Comparison of ENCODE assay signal across 11 mouse cellular contexts in genomic region chr1:91415311-91415710, GRCm38 (mm10). TPM values are rescaled to one million over a fixed set of nuclear protein-coding genes. Genes with fewer than 3 reads are reported as not detected.
DNase-seq lines count a peak whose midpoint lies in the region; ATAC-seq and TF ChIP-seq lines count a peak whose summit lies in the region.
"Had no signal": no experiment of that assay in that cellular context is flagged by ENCODE, and none has a peak within 500 bp of the region (broad histone marks: within the 10 kb centered on the region; RNA-seq: fewer than 3 reads in every experiment).

No protein-coding gene starts in this region.

- H3K9me3 ChIP-seq in heart, embryonic 12.5 days (replicated peaks), result no peaks in the 10 kb centered on the region
- H3K9me3 ChIP-seq in forebrain, postnatal 0 days (ENCODE audit: low read length), result no peaks in the 10 kb centered on the region
- no peaks in the 10 kb centered on the region for H3K9me3 ChIP-seq in midbrain, embryonic 13.5 days
- H3K9me3 ChIP-seq: megakaryocyte, embryonic 14.5 days had no signal

- TF ChIP-seq POLR2A in bone marrow, adult 2 months (IDR thresholded peaks at IDR 0.05; ENCODE audit: borderline replicate concordance, control insufficient read depth, low read depth, low read length), result no peak

- H3K4me3 ChIP-seq in heart, embryonic 12.5 days, result no peak overlapping the region
- no peak overlapping the region for H3K4me3 ChIP-seq in bone marrow, adult 2 months (replicated peaks; ENCODE audit: control insufficient read depth, low read depth, low read length)
- H3K4me3 ChIP-seq in forebrain, postnatal 0 days (ENCODE audit: low read depth, low read length), result no peak overlapping the region
- H3K4me3 ChIP-seq in midbrain, embryonic 13.5 days (replicated peaks), result no peak overlapping the region

- no peaks in the 10 kb centered on the region for H3K27me3 ChIP-seq in heart, embryonic 12.5 days (replicated peaks)
- no peaks in the 10 kb centered on the region for H3K27me3 ChIP-seq in forebrain, postnatal 0 days (ENCODE audit: insufficient read depth, low read length)
- no peaks in the 10 kb centered on the region for H3K27me3 ChIP-seq in midbrain, embryonic 13.5 days
- H3K27me3 ChIP-seq: megakaryocyte, embryonic 14.5 days had no signal

- DNase-seq in heart, adult 8-10 months (ENCODE audit: low spot score), result no peak
- DNase-seq in forebrain, postnatal 0 days, result no peak
- no peak for DNase-seq in ovary, postnatal 36 days (ENCODE audit: low spot score)
- DNase-seq in gastrocnemius, postnatal 10 days, result no peak
- DNase-seq: heart, postnatal 14 days; layer of hippocampus, postnatal 36 days had no signal

- TF ChIP-seq CTCF in bone marrow, adult 2 months (IDR thresholded peaks at IDR 0.05; ENCODE audit: control insufficient read depth, insufficient read depth, low read length), result no peak
- TF ChIP-seq CTCF in forebrain, postnatal 0 days (IDR thresholded peaks at IDR 0.05; ENCODE audit: low read depth), result no peak

- WGBS in heart, embryonic 12.5 days, result 83% methylated on average over 5 of the region's 5 CpGs
- 88% methylated on average over 5 of the region's 5 CpGs for WGBS in bone marrow, adult 2 months
- WGBS in forebrain, postnatal 0 days, result 30% methylated on average over 5 of the region's 5 CpGs
- WGBS in midbrain, embryonic 13.5 days, result 34% methylated on average over 5 of the region's 5 CpGs

- peaks cover 30% of the 10 kb centered on the region for H3K36me3 ChIP-seq in heart, embryonic 12.5 days
- peaks cover 11% of the 10 kb centered on the region for H3K36me3 ChIP-seq in forebrain, postnatal 0 days (ENCODE audit: insufficient read depth)
- H3K36me3 ChIP-seq in midbrain, embryonic 13.5 days, result peaks cover 29% of the 10 kb centered on the region

- H3K27ac ChIP-seq in heart, embryonic 12.5 days (ENCODE audit: poor library complexity, severe bottlenecking), result peak overlapping the region; percentile 94; the same call in 1 of the 2 replicates
- peak overlapping the region; percentile 90; the same call in 1 of the 2 replicates for H3K27ac ChIP-seq in bone marrow, adult 2 months (ENCODE audit: control insufficient read depth, insufficient read depth, low read depth, low read length, poor library complexity)
- H3K27ac ChIP-seq in forebrain, postnatal 0 days (ENCODE audit: low read depth, low read length), result peak overlapping the region; percentile 37; the same call in 1 of the 2 replicates
- peak overlapping the region; percentile 98 for H3K27ac ChIP-seq in midbrain, embryonic 13.5 days

- ATAC-seq in heart, embryonic 12.5 days (ENCODE audit: insufficient number of reproducible peaks, low FRiP score), result no peak
- ATAC-seq in forebrain, postnatal 0 days, result no peak
- ATAC-seq in midbrain, embryonic 13.5 days, result no peak
- no peak for ATAC-seq in activated CD4-positive, CD25-positive, alpha-beta regulatory T cell, adult 4 months

- peaks cover 32% of the 10 kb centered on the region for H3K4me1 ChIP-seq in heart, embryonic 12.5 days (replicated peaks)
- H3K4me1 ChIP-seq in bone marrow, adult 2 months (ENCODE audit: control insufficient read depth, insufficient read depth, low read length), result peaks cover 2% of the 10 kb centered on the region
- H3K4me1 ChIP-seq in forebrain, postnatal 0 days (ENCODE audit: insufficient read depth), result peaks cover 21% of the 10 kb centered on the region
- H3K4me1 ChIP-seq in midbrain, embryonic 13.5 days (replicated peaks), result peaks cover 61% of the 10 kb centered on the region

- no peak overlapping the region for H3K4me2 ChIP-seq in heart, embryonic 12.5 days
- H3K4me2 ChIP-seq in forebrain, postnatal 0 days (ENCODE audit: low read depth), result no peak overlapping the region
- H3K4me2 ChIP-seq in midbrain, embryonic 13.5 days (replicated peaks), result peak overlapping the region; percentile 95; the same call in 1 of the 2 replicates

- peak overlapping the region; percentile 74; the same call in 1 of the 2 replicates for H3K9ac ChIP-seq in heart, embryonic 12.5 days
- no peak overlapping the region for H3K9ac ChIP-seq in forebrain, postnatal 0 days
- H3K9ac ChIP-seq in midbrain, embryonic 13.5 days (replicated peaks), result peak overlapping the region; percentile 74; the same call in 1 of the 2 replicates

RNA-seq across cellular contexts. Expression of gene Hes6, which starts 1.5 kb away (rescaled TPM):
- polyA plus RNA-seq in heart, embryonic 12.5 days (2016; fragmentation: Nextera tagmentation; extraction: Ambion mirVana), result 63.6 and 65.4 TPM in 2 replicates
- 10 to 100 TPM; 18.6 to 20.4 (median 20.0) TPM for total RNA-seq in heart, adult 8-10 months (2022)
- 23.3 and 32.9 TPM in 2 replicates for polyA plus RNA-seq in bone marrow, adult 2 months (2011; ENCODE audit: insufficient read depth, insufficient read length, low replicate concordance, missing spikeins)
- total RNA-seq in forebrain, postnatal 0 days (2014; rRNA removed), result 133 and 154 TPM in 2 replicates
- polyA plus RNA-seq in forebrain, postnatal 0 days (2015; fragmentation: Nextera tagmentation; extraction: Ambion mirVana), result 154 and 177 TPM in 2 replicates
- polyA plus RNA-seq in midbrain, embryonic 13.5 days (2015; fragmentation: Nextera tagmentation; extraction: Ambion mirVana), result 316 and 357 TPM in 2 replicates
- total RNA-seq in gastrocnemius, postnatal 10 days (2021), result 10 to 100 TPM; 19.8 to 21.4 TPM
- polyA plus RNA-seq in activated CD4-positive, CD25-positive, alpha-beta regulatory T cell, adult 4 months (2017; shearing (Covaris generic)), result 10 to 100 TPM; 14.6 to 17.3 TPM

RNA-seq across cellular contexts. Expression of gene Ilkap, which starts 16.7 kb away (rescaled TPM):
- polyA plus RNA-seq in heart, embryonic 12.5 days (2016; fragmentation: Nextera tagmentation; extraction: Ambion mirVana), result 104 and 106 TPM in 2 replicates
- 10 to 100 TPM; 41.5 to 53.3 (median 44.4) TPM for total RNA-seq in heart, adult 8-10 months (2022)
- polyA plus RNA-seq in bone marrow, adult 2 months (2011; ENCODE audit: insufficient read depth, insufficient read length, low replicate concordance, missing spikeins), result 111 and 202 TPM in 2 replicates
- 104 and 108 TPM in 2 replicates for total RNA-seq in forebrain, postnatal 0 days (2014; rRNA removed)
- polyA plus RNA-seq in forebrain, postnatal 0 days (2015; fragmentation: Nextera tagmentation; extraction: Ambion mirVana), result 129 TPM in 2 replicates
- polyA plus RNA-seq in midbrain, embryonic 13.5 days (2015; fragmentation: Nextera tagmentation; extraction: Ambion mirVana), result 148 and 155 TPM in 2 replicates
- 10 to 100 TPM; 48.2 to 49.3 TPM for total RNA-seq in gastrocnemius, postnatal 10 days (2021)
- 10 to 100 TPM; 37.7 to 41.9 TPM for polyA plus RNA-seq in activated CD4-positive, CD25-positive, alpha-beta regulatory T cell, adult 4 months (2017; shearing (Covaris generic))

RNA-seq across cellular contexts. Expression of gene Per2, which starts 43.8 kb away (rescaled TPM):
- 3.6 and 4.0 TPM in 2 replicates for polyA plus RNA-seq in heart, embryonic 12.5 days (2016; fragmentation: Nextera tagmentation; extraction: Ambion mirVana)
- total RNA-seq in heart, adult 8-10 months (2022), result 10 to 100 TPM in 3 of 4 experiments, 1 to 10 TPM in 1; 8.3 to 15.0 (median 13.5) TPM
- polyA plus RNA-seq in bone marrow, adult 2 months (2011; ENCODE audit: insufficient read depth, insufficient read length, low replicate concordance, missing spikeins), result 2.3 and 9.4 TPM in 2 replicates
- total RNA-seq in forebrain, postnatal 0 days (2014; rRNA removed), result 6.3 and 9.0 TPM in 2 replicates
- polyA plus RNA-seq in forebrain, postnatal 0 days (2015; fragmentation: Nextera tagmentation; extraction: Ambion mirVana), result 2.3 and 4.3 TPM in 2 replicates
- 4.4 and 4.7 TPM in 2 replicates for polyA plus RNA-seq in midbrain, embryonic 13.5 days (2015; fragmentation: Nextera tagmentation; extraction: Ambion mirVana)
- 1 to 10 TPM; 4.9 to 6.8 TPM for total RNA-seq in gastrocnemius, postnatal 10 days (2021)
- polyA plus RNA-seq in activated CD4-positive, CD25-positive, alpha-beta regulatory T cell, adult 4 months (2017; shearing (Covaris generic)), result under 1 TPM; 0.52 to 0.89 TPM

RNA-seq across cellular contexts. Expression of gene Erfe, which starts 49.1 kb away (rescaled TPM):
- 1.5 and 1.7 TPM in 2 replicates for polyA plus RNA-seq in heart, embryonic 12.5 days (2016; fragmentation: Nextera tagmentation; extraction: Ambion mirVana)
- under 1 TPM in 1 of 4 experiments, not detected in 3; 0.09 TPM for total RNA-seq in heart, adult 8-10 months (2022)
- polyA plus RNA-seq in bone marrow, adult 2 months (2011; ENCODE audit: insufficient read depth, insufficient read length, low replicate concordance, missing spikeins), result 0.68 and 5.2 TPM in 2 replicates
- 0.31 and 0.33 TPM in 2 replicates for total RNA-seq in forebrain, postnatal 0 days (2014; rRNA removed)
- 0.09 and 0.21 TPM in 2 replicates for polyA plus RNA-seq in forebrain, postnatal 0 days (2015; fragmentation: Nextera tagmentation; extraction: Ambion mirVana)
- polyA plus RNA-seq in midbrain, embryonic 13.5 days (2015; fragmentation: Nextera tagmentation; extraction: Ambion mirVana), result 0.24 and 0.55 TPM in 2 replicates
- 1 to 10 TPM; 1.1 to 1.3 TPM for total RNA-seq in gastrocnemius, postnatal 10 days (2021)
- not detected for polyA plus RNA-seq in activated CD4-positive, CD25-positive, alpha-beta regulatory T cell, adult 4 months (2017; shearing (Covaris generic))
- total RNA-seq: layer of hippocampus, postnatal 36 days had no signal

Comparison
In these comparisons a context has a peak if more than half of its experiments do, and no peak if none do; other contexts are left out.
1. H3K27ac ChIP-seq: peak in every context shown above with its lines; median percentile 98 in midbrain, embryonic 13.5 days; 94 in heart, embryonic 12.5 days; 90 in bone marrow, adult 2 months; 37 in forebrain, postnatal 0 days.